Mouse (Mus musculus) thymus, postnatal 10 days (tissue): Measurements from ENCODE around the gene Snx29.

Experiments
- DNase-seq, 2 experiments: peaks; one replicate each; pipeline ENCODE4 v3.0.0; 2021; ENCODE audit warnings: low spot score in 2 of 2

Gene Snx29

GRCm38 (mm10) chr16:11636196-11636733, 313.6 kb downstream of the Snx29 start:
- no peak for DNase-seq

- no peak for DNase-seq
Observed at GRCm38 (mm10) chr16:11636902-11637301, 314.2 kb downstream of the Snx29 start.

- no peak for DNase-seq
Observed at GRCm38 (mm10) chr16:11637794-11638193, 315.1 kb downstream of the Snx29 start.

DNA sequence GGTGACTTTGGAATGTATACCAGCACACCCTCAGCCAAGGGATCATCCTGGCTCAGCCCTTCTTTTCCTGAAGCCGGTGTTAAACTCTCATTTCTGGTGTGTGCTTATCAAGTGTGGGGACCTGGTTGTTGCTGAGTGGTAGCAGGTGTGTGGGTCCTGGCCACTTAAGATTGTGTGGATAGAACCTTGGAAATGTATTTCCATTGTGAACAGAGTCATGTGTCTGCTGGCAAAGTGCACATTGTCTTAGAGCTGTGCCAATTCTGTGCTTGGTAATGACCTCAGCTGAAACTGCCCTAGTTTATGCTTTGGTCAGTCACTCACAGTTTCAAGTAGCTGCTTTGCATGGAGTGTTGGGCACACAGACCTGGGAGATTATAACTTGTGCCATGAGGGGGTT, 316.0 kb downstream of the Snx29 start:
- DNase-seq, result no peak

- DNase-seq, result no peak
Observed at GRCm38 (mm10) chr16:11639936-11640335, 317.2 kb downstream of the Snx29 start.

DNA sequence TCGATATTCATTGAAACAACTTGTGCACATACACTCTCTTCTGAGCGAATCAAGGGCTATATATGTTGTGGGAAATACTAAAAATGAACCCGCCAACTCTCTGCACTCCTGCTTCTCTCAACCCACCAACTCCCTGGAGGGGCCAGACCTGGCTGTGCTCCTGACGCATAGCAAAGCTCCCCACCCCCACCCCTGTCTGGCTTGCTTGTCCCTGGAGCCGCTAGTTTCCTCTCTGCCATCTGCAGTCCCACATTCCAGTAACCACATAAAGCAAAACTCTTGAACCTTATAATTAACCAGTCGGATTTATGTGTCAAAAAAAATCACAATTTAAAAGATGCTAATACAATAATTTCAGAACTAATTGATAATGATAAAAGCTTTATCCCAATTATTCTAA, 320.9 kb downstream of the Snx29 start:
- DNase-seq, result no peak

GRCm38 (mm10) chr16:11644399-11644798, 321.7 kb downstream of the Snx29 start:
- no peak for DNase-seq

DNA sequence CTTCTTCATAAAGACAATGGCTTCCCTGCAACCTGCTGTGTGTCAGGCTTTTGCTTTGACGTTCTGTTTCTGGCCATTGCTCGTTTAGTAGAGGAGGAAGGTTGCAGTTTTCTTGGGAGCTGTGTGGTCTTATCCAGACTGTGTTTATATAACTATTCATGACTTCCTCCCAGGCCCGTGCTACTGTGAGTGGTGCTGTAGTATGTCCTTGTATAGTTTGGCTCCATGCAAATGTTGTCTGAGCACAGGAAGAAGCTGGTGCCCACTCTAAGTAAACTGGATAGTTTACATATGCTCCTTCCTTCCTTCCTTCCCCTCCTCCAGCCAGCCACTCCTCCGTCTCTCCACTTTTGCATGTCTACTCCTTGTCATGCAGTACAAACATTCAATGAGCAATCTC, 323.0 kb downstream of the Snx29 start:
- DNase-seq, result no peak

- DNase-seq, result no peak
Observed at GRCm38 (mm10) chr16:11646745-11647289, 324.1 kb downstream of the Snx29 start.

DNA sequence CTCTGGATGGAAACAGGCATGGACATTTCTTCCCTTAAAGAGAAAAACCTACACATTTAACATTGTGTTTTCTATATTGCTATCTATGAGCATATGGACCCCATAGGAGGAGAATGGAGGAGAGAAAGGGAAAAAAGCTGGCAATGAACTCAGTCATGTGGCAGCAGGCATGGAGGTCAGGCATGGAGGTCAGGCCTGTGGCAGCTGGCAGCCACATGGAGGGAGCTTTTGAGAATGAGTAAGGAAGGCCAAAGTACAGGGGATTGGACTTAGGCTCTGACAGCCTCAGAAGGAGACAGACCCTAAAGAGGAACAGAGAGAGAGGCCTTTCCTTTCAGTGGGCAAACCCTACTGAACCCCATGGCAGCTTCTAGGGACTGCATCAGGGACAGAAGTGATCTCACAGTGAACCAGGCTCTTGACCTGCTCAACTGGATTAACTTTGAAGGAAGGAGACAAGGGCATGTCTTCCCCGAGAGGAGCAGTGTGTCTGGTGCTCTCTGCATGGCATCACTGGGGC, 325.5 kb downstream of the Snx29 start:
- DNase-seq, result no peak

DNA sequence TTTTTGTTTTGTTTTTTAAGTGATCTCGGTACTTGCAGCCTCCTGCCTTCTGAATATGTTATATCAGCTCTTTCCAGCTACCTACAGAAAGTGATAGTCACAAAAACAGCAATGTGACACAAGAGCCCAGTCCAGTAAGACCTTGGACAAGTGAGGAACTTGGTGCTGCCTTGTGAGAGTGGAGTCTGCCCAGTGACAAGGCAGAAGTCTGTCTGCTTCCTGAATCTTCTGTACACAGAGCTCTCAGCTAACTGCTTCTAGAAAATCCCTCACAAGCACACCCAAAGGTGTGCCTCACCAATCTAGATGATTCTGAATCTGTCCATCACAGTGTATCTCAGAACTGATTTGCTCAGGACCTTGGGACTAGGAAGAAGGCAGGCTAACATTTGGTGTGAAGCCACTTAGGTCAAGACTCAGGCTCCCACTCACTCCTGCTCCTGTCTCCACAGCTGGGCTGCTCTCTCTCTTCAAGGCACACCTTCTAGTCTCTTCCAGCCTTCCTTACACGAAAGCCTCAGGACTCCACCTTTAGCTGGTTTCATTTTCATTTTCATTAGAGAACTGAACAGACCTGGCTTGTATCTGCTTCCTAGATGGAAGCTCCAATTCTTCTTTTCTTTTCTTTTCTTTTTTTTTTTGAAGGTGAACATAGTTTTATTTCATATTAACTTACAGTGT, 330.1 kb downstream of the Snx29 start:
- no peak for DNase-seq

- DNase-seq, result no peak
Observed at GRCm38 (mm10) chr16:11655893-11656292, 333.2 kb downstream of the Snx29 start.

DNA sequence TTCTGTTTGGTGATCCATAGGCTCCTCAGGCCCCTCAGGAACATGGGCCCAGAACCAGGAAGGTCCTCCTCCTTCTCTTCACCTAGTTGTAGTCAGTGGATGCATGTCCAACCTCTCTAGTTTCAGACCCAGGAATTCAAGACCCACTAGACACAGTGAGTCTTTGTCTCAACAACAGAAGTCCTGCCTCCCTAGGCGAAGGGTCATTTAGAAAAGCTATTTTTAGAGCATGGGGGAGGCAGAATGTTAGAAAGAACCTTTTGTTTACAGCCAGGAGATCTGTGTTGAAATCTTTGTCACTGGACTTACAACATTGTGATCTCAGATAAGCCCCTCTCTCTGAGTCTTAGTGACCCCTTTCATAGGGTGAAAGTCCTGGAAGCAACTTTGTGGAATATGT, 334.4 kb downstream of the Snx29 start:
- no peak for DNase-seq

- DNase-seq, result no peak
Observed at GRCm38 (mm10) chr16:11659111-11659720, 336.5 kb downstream of the Snx29 start.

DNA sequence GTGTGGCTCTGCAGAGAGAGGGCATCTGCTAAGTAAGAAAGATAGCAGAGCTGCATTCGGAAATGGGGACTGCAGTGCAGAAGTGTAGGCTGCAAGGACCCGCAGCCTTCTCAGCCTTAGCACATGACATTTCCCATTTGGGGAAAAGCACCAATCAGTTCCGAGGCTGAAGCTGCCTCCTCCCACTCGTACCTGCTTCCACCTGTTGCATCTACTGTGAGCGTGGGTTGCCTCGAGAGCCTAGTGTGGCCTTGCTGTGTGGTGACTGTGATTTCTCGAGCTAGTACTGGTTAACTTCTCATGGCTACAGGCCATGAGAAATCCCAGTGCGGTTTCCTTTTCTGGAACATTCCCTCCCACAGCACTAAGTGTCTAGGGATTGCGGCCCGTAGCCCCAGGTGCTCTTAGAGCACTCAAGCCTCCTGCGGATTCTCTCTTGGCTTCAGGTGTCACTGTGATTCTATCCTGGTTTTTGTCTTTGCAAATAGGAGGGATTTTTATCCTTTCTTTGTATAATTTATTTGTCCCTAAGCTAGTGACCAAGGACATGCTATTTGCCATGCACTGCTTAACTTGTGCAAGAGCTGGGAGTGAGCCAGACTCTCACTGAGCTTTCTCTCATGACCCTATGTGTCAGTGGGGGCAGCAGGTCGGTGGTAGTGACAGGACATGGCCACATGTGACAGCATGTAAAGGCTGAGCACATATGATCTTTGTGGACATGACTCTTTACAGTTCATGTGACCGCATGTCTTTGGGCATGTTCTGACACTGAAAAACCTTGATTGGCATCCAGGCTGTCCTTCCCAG, 342.4 kb downstream of the Snx29 start:
- DNase-seq, result no peak

- DNase-seq, result no peak
Observed at GRCm38 (mm10) chr16:11665869-11666268, 343.2 kb downstream of the Snx29 start.

GRCm38 (mm10) chr16:11668375-11668774, 345.7 kb downstream of the Snx29 start:
- DNase-seq, result no peak

DNA sequence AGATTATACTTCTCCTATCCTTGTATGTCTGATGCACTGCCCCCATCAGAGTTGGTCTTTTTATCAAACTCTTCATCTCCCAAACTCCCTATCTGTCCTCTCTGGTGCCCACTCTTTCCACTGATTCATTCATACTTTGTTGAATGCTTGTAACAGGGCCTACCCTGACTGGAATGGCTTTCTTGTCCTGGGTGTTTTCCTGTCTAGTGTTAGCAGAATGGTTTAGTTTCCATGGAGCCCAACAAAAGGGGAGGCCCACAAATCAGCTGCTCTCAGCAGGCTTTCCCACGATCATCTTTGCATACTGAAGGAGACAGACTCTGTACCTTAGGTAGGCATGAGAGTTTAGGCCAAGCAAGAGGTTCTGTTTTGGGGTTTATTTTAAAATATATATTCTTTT, 346.2 kb downstream of the Snx29 start:
- no peak for DNase-seq

- no peak for DNase-seq
Observed at GRCm38 (mm10) chr16:11670251-11670970, 347.7 kb downstream of the Snx29 start.

DNA sequence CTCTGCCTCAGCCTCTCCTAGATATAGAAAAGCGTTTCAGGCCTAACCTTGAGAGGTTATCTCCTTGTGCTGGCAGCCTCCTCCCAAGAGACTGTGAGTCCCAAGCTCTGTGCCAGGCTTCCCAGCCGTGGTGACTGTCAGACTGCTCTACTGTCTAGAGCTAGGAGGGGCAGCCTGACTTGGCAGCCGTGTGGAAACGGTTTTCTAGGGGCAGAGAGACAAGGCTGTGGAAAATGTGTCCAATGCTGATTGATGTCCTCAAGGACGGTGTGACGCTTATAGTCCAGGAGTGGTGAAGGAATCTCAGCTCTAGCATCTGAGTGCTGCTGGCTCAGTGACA, 348.2 kb downstream of the Snx29 start:
- DNase-seq, result no peak

- no peak for DNase-seq
Observed at GRCm38 (mm10) chr16:11676006-11676405, 353.3 kb downstream of the Snx29 start.

DNA sequence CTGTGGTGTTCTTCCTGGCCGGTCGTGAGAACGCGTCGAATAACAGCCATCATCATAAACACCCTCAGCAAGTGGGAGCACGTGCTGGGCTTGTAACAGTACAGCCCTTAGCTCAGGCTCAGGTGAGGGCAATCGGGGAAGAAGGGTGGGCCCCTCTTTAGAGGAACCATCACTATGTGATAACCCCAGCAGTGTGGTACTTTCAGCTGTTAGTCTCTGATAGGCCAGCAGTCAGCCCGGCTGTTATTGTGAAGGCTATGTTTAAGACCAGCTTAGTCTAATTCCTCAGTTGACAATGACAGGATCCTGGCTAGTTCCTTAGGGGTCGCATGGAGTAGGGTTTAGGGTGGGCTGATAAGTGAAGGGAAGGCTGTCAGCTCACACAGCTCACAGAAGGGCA, 362.6 kb downstream of the Snx29 start:
- no peak for DNase-seq
